Mouse (Mus musculus): Measurements from ENCODE around the gene Chrna1. TPM values are rescaled to one million over a fixed set of nuclear protein-coding genes. Genes with fewer than 3 reads are reported as not detected.

Chrna1 gene
- polyA plus RNA-seq (2012; fragmentation: generic; extraction: Trizol): under 1 TPM; 0.01 to 0.11 TPM

GRCm38 (mm10) chr2:73580166-73580565 lies at the start of gene Chrna1:
TSS of gene Chrna1 (minus strand) at chr2:73580338.

GRCm38 (mm10) chr2:73529356-73530330 lies 50.5 kb downstream of the Chrna1 start, which contains the start of gene Wipf1:
TSS of gene Wipf1 (minus strand) at chr2:73529734.

Other genes starting within 250 kb of the Chrna1 start
- gene Gpr155, start 193.8 kb downstream of the Chrna1 start, polyA plus RNA-seq (2012; fragmentation: generic; extraction: Trizol): 1 to 10 TPM in 1 of 2 experiments, under 1 TPM in 1; 0.68 to 1.8 TPM
- gene Wipf1, start 50.6 kb downstream of the Chrna1 start, polyA plus RNA-seq (2012; fragmentation: generic; extraction: Trizol): 1 to 10 TPM; 1.9 to 8.0 TPM
- gene Chn1, start 195.0 kb upstream of the Chrna1 start, polyA plus RNA-seq (2012; fragmentation: generic; extraction: Trizol): 1 to 10 TPM in 1 of 2 experiments, under 1 TPM in 1; 0.64 to 1.5 TPM